Mouse (Mus musculus) lung, adult 2 months (tissue): ENCODE results near the gene Nacc2.

ENCODE experiments used
- CTCF ChIP-seq: fragments of 200-500 bp; IDR thresholded peaks from 2 replicates; pipeline ENCODE4 v1.5.1; 2011; ENCODE audit warnings: mild to moderate bottlenecking, low read length, control low read depth; ENCODE audit not compliant: insufficient read depth
- POLR2A ChIP-seq: fragments of 200-500 bp; IDR thresholded peaks from 2 replicates; pipeline ENCODE4 v1.6.1; 2011; ENCODE audit warnings: low read depth, mild to moderate bottlenecking, control low read depth, low read length, borderline replicate concordance; ENCODE audit errors: extremely low read depth

GRCm38 (mm10) chr2:26106233-26106632 is 16.8 kb downstream of the Nacc2 start:
- TF ChIP-seq CTCF (no peak), POLR2A (no peak)
